Mouse (Mus musculus) intestine, postnatal 0 days (tissue): ENCODE measurements around the gene Tmem198. TPM values are rescaled to one million over a fixed set of nuclear protein-coding genes. Genes with fewer than 3 reads are reported as not detected.

Experiments used
- ATAC-seq: fragments of 200-750 bp; cut with Nextera tagmentation; 2 replicates; pipeline ENCODE4 v1.8.0; 2017; ENCODE audit warnings: mild to moderate bottlenecking, moderate TSS enrichment, moderate library complexity
- H3K27ac ChIP-seq: fragments of 300-500 bp; sonication (generic); 2 replicates; pipeline ENCODE4 v1.5.1; 2014; ENCODE audit warnings: mild to moderate bottlenecking, low read depth, low read length, moderate library complexity
- H3K27me3 ChIP-seq: fragments of 300-500 bp; sonication (generic); replicated peaks from 2 replicates; pipeline ENCODE4 v1.6.1; 2014; ENCODE audit warnings: low read length, mixed read lengths; ENCODE audit not compliant: control insufficient read depth, insufficient read depth
- H3K36me3 ChIP-seq: fragments of 300-500 bp; sonication (generic); 2 replicates; pipeline ENCODE4 v1.6.1; 2014; ENCODE audit warnings: mild to moderate bottlenecking, moderate library complexity; ENCODE audit not compliant: control insufficient read depth, insufficient read depth
- H3K4me1 ChIP-seq: fragments of 300-500 bp; sonication (generic); replicated peaks from 2 replicates; pipeline ENCODE4 v1.6.1; 2014; ENCODE audit warnings: antibody characterized with exemption, low read length, mixed read lengths; ENCODE audit not compliant: control insufficient read depth, insufficient read depth
- H3K4me2 ChIP-seq: fragments of 300-500 bp; sonication (generic); replicated peaks from 2 replicates; pipeline ENCODE4 v1.6.1; 2014; ENCODE audit warnings: low read depth, mild to moderate bottlenecking, moderate library complexity
- H3K4me3 ChIP-seq: fragments of 300-500 bp; sonication (generic); 2 replicates; pipeline ENCODE4 v1.5.1; 2014; ENCODE audit warnings: low read depth, low read length
- H3K9ac ChIP-seq: fragments of 300-500 bp; sonication (generic); 2 replicates; pipeline ENCODE4 v1.6.1; 2014; ENCODE audit warnings: mild to moderate bottlenecking, low read depth, low read length
- H3K9me3 ChIP-seq: fragments of 300-500 bp; sonication (generic); 2 replicates; pipeline ENCODE4 v1.6.1; 2016; ENCODE audit warnings: mixed run types; ENCODE audit not compliant: control insufficient read depth
- CTCF ChIP-seq: sonication (generic); IDR thresholded peaks from 2 replicates; pipeline ENCODE4 v1.5.1; 2016; ENCODE audit warnings: low read depth, mild to moderate bottlenecking, control low read depth, antibody characterized with exemption, moderate library complexity
- WGBS: fragments of 180-500 bp; shearing (Covaris S2); extraction: QIAGEN DNeasy Blood & Tissue Kit; methylation state at CpG from one replicate; pipeline ENCODE4 v1.1.7; 2014; 5-methylcytosine and 5-hydroxymethylcytosine counted together
- polyA plus RNA-seq: library from polyadenylated mRNA; unstranded; fragments of >200 nt; fragmentation: Nextera tagmentation; extraction: Ambion mirVana; gene quantifications from 2 replicates; pipeline ENCODE4 v1.2.1, GENCODE M21; 2015

Gene Tmem198
- polyA plus RNA-seq, 1 experiment from 2014 or later = 1.3 TPM

DNA sequence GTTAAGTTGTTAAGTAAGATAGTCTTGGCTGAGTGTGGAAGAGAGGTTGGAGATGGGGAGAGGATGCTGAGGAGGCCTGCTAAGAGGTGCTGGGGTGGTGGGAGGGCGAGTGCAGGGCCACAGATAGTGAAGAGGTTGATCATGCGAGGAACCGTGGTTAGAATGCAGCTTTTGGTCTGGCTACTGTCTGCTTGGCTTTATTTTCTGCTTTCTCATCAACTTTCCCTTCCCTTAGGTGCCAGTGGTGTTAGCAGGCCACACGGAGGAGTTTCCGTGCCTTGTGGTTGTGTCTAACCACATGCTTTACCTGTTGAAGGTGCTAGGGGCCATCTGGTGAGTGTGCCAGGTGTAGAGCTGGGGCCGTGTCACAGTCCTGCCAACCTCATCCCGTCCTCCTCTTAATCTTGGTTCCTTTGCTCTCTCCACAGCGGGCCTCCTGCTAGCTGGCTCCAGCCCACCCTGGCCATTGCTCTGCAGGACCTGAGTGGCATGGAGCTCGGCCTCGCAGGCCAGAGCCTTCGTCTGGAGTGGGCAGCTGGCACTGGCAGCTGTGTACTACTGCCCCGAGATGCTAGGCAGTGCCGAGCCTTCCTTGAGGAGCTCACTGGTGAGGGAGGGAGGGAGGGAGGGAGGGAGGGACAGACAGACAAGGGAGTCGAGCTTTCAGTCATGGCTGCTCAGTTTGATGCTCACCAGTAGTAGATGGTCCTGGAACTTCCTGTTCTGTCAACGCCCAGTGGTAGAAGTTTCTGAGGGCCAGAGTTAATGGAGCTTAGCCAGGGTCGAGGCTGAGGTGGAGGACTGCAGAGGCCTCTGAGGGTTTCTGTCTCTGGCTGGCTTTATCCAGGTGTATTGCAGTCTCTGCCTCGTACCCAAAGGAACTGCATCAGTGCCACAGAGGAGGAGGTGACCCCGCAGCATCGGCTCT lies 54.3 kb downstream of the Tmem198 start:
- H3K27ac ChIP-seq = no peak overlapping the region
- H3K9ac ChIP-seq = no peak overlapping the region
- no peak for TF ChIP-seq CTCF
- no peak for ATAC-seq
- no peak overlapping the region for H3K4me3 ChIP-seq
- no peaks in the 10 kb centered on the region for H3K4me1 ChIP-seq
- H3K36me3 ChIP-seq = peaks cover 52% of the 10 kb centered on the region
- WGBS = 90% methylated on average over 19 of the region's 19 CpGs
- H3K9me3 ChIP-seq = no peaks in the 10 kb centered on the region
- H3K4me2 ChIP-seq = no peak overlapping the region
- no peaks in the 10 kb centered on the region for H3K27me3 ChIP-seq

Other genes starting within 250 kb of the Tmem198 start
- not detected in 2 replicates for gene A630095N17Rik, start 247.4 kb upstream of the Tmem198 start, polyA plus RNA-seq
- 10.9 and 11.4 TPM in 2 replicates for gene Dnajb2, start 243.1 kb upstream of the Tmem198 start, polyA plus RNA-seq
- 3.0 TPM in 2 replicates for gene Ptprn, start 215.0 kb upstream of the Tmem198 start, polyA plus RNA-seq
- gene Resp18, start 201.1 kb upstream of the Tmem198 start, polyA plus RNA-seq = 12.9 and 15.9 TPM in 2 replicates
- gene Dnpep, start 161.5 kb upstream of the Tmem198 start, polyA plus RNA-seq = 125 and 130 TPM in 2 replicates
- gene Des, start 119.2 kb upstream of the Tmem198 start, polyA plus RNA-seq = 233 and 254 TPM in 2 replicates
- 20.1 and 21.3 TPM in 2 replicates for gene Speg, start 104.2 kb upstream of the Tmem198 start, polyA plus RNA-seq
- 121 and 124 TPM in 2 replicates for gene Gmppa, start 43.6 kb upstream of the Tmem198 start, polyA plus RNA-seq
- 0.97 and 1.2 TPM in 2 replicates for gene Asic4, start 29.1 kb upstream of the Tmem198 start, polyA plus RNA-seq
- 21.8 and 22.3 TPM in 2 replicates for gene Chpf, start 225 bp upstream of the Tmem198 start, polyA plus RNA-seq
- gene Obsl1, start 26.9 kb downstream of the Tmem198 start, polyA plus RNA-seq = 17.1 and 17.6 TPM in 2 replicates
- 3.2 and 3.3 TPM in 2 replicates for gene Inha, start 27.5 kb downstream of the Tmem198 start, polyA plus RNA-seq
- gene Stk11ip, start 42.0 kb downstream of the Tmem198 start, polyA plus RNA-seq = 9.7 and 11.2 TPM in 2 replicates
- 4.0 and 6.2 TPM in 2 replicates for gene Slc4a3, start 66.7 kb downstream of the Tmem198 start, polyA plus RNA-seq